Mouse (Mus musculus): ENCODE results near the gene Slc6a20b. TPM values are rescaled to one million over a fixed set of nuclear protein-coding genes. Genes with fewer than 3 reads are reported as not detected.
A peak's percentile ranks its signal among the peaks of the same experiment; 100 is the strongest.
"Not testable (repeated sequence)": the region's sequence is repeated elsewhere in the genome, so short reads cannot be mapped to it uniquely, and the experiment has no call there.

Gene Slc6a20b
- under 1 TPM; 0.06 to 0.39 TPM for total RNA-seq (2021)
- long read RNA-seq, experiment 1, partial matches to known transcripts = 0 of 1 reads
- long read RNA-seq, experiment 1, other reads (novel, unspliced or antisense) = 1 of 1 reads
- long read RNA-seq, experiment 2, full-length matches to known transcripts = 1 of 2 reads
- long read RNA-seq, experiment 2, partial matches to known transcripts = 0 of 2 reads
- long read RNA-seq, experiment 2, other reads (novel, unspliced or antisense) = 1 of 2 reads

DNA sequence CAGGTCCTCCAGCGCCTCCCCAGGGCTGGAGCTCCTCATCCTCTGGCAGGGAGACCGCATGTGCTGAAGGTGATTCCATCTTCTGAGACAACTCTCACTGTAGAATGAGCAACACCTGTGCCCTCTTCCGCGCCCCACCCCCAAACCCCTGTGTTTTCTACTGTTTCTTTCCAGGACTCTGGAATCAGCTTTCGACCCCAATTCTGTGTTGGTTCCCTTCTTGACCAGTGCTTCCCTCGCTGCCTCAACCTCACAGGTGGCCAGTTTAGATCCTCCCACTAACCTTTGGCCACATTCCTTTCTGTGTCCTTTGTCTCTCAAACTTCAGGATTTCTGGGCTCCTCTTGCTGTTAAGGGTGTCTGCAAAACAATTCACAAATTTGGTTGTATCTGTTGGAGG is at the start of gene Slc6a20b:
Gene Slc6a20b, minus strand, starts transcription at position 285 of the 400 bp plus-strand sequence.
- no peak for DNase-seq

DNA sequence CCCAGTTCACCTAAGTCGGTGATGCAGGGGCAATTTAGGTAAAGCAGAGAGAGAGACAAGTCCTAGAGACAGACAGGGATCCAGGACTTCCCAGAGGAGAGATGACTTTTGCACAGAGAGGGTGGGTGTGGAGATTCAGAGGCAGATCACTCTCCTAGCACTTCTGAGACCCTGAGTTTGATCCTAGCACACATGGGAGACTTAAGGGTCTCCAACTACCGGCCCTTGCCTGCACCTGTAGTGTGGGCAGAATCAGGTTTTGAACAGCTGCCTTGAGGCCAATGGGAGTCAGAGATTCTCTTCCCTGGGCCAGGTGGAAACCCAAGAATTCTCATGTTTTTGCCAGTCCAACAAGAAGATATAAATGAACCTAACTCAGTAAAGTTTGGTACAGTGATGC is 46.8 kb upstream of the Slc6a20b start:
- no peak for DNase-seq

DNA sequence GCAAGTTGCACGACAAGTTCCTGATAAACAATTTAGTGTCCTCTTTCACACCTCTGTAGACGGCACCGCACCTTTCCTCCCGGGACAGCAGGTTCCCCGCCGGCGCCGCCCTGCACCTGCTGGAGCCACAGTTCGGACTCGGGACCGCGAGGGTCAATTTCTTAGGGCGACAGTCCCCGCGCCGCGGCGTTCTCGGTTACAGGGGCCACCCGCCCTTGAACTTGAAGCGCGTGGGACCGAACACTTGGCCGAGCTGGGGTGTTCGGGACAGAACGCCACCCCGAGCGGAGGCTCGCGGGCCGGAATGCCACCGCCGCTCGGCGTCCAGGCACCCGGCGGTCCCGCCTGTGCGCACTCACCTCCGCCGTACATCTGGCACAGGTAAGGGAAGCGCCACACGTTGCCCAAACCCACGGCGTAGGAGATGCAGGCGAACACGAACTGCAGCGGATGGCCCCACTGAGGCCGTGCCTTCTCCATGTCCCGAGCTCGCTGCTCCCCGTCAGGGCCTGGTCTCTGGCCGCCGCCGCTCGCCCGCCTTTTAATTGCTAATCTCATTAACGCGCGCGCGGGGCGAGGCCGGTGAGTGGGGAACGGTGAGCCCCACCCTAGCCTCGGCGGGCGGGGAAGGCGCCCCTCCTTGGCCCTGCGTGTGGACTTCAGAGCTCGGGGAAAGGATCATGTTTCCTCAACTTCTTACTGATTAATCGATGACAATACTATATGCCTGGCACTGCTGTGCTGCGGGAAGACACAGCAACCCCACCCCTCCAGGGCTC is 46.2 kb upstream of the Slc6a20b start, which contains the start of the genes Ccr9 and Slc6a20a:
Gene Ccr9, plus strand, starts transcription at position 113 of the 779 bp plus-strand sequence.
Gene Slc6a20a, minus strand, starts transcription at position 559 of the 779 bp plus-strand sequence.
- peak; percentile 8 for DNase-seq

DNA sequence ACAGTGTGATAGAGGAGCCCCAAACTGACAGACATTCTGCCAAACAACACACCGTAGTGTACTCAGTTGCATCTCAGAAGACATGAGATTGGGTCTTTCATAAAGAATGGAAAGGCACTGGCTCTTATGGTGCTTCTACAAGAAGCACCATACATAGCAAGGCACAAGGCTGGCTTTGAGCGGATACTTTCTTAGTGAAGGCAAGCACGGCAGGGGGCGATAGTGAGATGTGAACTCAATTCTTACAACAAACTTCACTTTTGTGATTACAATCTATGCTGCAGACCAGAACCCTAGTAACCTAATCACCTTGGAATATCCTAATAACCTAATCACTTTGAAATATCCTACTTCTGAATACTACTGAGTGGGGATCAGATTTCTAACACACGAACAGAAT is 33.3 kb upstream of the Slc6a20b start:
- DNase-seq = peak; percentile 66

DNA sequence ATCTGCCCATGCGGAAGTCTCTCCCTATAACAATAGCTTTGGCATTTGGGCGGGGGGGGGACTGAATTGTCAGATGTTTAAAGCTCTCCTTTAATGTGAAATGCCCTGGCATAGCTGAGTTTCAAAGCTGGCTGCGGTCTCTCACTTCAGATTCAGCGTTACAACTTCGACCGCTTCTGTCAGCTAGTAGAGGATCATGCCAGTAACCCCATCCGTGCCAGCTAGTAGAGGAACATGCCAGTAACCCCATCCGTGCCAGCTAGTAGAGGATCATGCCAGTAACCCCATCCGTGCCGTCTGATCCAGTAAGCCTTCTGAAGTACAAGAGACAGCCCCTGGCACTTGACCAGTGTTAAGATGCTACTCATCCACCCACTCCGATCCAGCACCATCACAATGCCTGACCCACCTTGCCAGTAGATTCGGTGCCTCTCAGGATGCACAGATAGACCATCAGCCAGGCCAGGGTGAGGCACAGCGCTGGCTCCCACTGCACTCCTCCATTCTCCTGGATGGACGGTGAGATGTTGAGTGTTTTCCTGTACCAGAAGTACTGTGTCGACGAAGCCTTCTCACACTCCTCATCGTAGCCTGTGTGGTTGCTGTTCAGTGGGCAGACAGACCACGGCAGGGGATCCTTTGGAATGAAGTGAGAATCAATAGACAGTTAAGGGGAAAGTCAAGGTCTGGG is 27.8 kb upstream of the Slc6a20b start:
- DNase-seq = not testable (repeated sequence)

DNA sequence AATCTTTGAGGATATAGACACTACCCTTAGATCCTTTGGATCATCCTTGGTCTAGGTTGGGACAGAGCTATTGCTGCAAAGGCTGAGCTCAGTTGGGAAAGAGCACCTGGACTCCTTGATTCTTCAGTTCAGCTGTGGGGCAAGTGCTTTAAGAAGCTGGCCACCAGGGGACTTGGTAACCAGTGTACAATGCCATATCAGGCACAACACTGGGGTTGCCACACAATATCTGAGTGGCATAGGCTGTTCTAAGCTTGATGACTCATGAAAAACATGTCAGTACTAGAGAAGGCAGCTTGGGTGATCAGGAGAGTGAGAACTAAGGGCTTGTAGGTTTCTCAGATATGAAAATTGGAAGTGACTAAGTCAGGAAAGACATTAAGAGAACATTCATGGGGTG is 26.6 kb upstream of the Slc6a20b start:
- DNase-seq = no peak

DNA sequence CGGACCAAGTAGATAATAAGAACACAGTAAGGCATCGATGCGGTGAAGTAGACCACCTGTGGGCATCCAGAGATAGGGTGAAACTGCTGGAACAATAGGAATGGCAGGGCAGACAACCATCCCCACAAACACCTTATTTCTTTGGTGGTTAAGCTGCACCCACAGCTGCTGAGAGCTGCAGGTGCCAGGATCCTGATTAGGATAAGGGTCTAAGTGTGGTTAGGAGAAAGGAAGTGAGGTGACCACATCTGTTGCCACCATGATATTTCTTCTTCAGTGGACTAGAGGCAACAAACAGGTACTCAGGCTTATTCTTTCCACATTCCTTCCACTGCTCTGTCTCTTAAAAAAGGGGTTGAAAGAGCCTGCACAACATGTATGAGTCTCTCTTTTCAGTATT is 25.1 kb upstream of the Slc6a20b start:
- DNase-seq = no peak

DNA sequence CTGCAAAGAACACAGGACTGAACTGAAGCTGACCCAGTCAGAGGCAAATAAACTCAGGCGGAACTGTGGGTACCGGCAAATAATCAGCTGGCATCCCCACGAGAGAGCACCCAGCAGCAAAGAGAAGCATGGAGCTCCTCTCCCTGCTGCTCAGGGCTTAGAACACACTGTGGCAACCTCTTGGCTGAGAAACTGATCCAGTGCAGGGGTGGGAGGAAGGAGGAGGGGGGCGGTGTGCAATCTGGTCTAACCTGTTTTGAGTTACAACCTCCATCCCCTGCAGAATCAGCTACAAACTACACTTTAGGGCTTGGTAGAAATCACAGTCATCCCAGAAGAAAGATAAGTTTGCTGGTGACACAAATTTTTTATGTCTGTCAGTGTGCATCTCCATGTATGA is 19.0 kb upstream of the Slc6a20b start:
- no peak for DNase-seq

DNA sequence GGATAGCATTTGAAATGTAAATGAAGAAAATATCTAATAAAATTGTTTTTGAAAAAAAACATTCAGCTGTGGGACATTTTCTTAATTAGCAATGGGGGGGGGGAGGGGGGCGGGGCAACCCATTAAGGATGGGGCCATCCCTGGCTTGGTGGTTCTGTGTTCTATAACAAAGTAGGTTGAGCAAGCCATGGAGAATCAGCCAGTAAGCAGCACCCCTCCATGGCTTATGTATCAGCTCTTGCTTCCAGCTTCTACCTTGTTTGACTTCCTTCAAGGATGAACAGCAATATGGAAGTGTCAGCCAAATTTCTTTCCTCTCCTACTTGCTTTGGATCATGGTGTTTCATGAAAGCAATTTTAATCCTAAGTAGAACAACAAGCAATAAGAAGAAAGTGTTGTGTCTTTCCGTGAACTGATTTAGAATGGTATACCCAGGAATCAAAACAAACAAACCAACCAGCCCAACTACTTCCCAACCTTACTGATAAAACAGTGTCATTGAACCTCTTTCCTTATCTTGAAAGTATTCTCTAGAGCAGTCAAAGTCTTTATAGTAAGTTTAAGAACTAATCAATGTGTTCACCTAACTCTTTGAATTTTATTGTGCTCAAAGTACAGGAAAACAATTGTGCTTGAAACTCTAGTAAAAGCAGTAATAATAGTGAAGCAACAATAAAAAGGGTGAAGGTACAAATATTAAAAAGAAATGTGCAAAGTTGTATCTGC is 17.6 kb upstream of the Slc6a20b start:
- DNase-seq = no peak

DNA sequence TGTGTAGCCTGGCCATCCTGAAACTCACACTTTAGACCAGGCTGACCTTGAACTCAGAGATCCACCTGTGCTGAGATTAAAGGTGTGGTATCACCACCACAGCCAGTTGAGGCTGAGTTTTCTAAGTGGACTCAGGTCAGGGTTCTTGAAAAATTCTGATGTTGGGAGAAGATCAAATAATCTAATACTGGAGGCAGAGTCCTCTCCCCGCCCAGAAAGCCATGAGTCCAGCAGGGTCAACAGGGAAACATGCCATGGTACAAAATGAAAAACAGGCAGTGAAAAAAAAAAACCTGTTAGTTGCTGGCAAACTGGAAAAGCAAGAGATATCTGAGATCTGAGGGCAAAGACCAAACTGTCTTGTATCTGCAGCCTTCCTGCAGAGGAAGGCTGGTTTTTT is 7.7 kb upstream of the Slc6a20b start:
- DNase-seq = no peak

DNA sequence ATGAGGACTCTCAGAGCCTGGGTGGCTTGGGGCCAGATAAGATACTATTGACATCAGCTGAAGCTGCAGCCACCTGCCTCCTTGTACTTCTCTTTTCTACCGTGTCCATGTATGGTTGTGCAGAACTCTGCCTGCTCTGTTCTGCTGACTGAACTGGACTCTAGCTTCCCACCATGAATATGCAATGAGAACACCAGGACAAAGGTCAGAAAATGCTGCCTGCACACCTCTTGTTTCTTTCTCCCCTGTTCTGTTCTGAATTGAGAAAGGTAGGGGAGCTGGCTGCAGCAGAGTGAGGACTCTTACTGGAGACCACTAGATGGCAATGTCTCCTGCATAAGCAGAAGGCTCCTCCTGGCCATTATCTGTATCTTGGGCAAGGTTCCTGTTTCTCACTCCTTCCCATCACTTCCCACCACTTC is 6.3 kb upstream of the Slc6a20b start:
- peak; percentile 22 for DNase-seq

DNA sequence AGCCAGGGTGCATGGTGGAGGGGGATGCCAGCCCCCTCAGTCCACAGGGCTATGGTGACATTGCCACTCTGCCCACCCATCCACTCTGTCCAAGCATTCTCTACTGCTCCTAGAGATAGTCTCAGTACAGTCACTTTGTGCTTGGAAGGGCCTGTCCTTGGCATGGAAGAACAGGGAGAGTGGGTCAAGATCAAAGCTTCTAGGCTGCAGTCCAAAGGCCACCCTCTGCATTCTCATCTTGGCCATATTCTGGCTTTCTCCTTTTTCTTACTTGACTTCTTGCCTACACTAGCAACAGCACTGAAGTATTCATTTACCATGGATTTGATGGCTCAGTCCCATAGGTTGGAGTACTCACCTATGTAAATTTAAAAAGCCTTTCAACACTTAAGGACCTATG is 5.9 kb upstream of the Slc6a20b start:
- peak; percentile 27 for DNase-seq

DNA sequence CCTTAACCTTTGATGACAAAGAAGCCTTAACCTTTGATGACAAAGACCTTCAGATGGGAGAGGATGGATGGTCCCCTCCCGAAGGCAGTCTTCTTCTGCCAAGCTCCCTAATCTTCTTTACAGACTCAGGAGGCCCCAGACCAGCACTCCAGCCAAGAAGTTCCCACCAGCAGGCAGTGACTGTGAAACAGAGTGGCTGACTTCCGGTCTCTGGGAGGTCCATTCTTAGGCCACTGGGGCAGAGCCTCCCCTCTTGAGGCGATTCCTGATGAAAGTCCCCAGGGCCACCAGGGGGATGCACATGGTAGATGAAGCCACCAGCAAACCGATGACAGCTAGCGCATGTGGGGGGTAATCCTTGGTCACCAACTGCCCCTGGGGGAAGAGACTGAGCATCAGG is 4.4 kb upstream of the Slc6a20b start:
- DNase-seq = peak; percentile 5

DNA sequence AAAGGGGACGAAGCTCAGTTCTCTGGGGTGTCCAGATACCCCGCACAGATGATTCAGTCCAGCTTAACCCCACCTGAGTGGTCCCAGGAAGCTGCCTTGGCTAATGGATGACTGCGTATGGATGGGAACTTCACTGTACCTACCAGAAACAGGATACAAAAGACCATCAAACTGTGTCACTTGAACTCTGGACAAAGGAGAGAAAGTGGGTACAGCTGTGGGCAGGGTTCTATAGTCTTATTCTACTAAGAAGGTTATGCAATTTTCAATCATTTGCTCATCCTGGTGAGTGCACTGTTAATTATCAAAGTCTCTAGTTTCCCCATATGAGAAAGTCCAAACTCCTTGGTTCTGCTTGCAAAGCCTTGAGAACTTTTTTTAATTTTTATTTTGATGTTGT is 628 bp upstream of the Slc6a20b start:
- DNase-seq = no peak

DNA sequence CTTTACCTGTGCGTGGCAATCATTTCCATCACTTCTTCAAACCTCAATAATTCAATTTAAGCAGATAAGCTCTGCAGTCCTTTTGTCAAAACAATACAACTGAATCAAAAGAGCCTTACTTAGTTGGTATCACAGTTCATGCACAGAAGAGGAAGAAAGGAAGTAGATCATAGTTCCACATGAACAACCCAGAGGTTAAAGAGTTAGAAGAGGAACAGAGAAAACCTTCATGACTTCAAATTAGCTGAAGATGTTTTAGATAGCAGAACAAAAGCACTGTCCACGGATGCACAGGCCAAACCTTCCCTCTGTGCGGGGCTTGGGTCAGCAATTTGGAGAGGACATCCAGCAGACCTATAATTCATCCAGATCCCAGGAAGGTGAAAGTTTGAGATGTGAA is 699 bp downstream of the Slc6a20b start:
- DNase-seq = no peak

DNA sequence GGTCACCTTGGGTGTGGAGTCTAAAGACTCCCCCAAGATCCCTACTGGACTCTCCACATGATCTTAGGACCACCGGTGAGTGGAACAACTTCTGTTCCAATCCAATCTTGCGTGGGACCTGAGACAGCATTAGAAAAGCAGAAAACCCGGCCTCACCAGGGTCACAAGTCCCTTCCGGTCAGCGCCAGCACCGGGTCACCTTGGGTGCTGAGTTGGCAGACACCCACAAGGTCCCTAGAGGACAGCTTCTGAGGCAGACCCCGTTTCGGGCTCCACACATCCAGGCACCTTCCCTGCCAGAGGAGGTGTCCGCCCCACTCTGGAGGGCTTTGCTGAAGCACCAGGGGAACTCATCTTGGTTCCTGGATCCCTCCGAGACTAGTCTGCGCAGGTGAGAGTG is 6.5 kb downstream of the Slc6a20b start:
- no peak for DNase-seq

DNA sequence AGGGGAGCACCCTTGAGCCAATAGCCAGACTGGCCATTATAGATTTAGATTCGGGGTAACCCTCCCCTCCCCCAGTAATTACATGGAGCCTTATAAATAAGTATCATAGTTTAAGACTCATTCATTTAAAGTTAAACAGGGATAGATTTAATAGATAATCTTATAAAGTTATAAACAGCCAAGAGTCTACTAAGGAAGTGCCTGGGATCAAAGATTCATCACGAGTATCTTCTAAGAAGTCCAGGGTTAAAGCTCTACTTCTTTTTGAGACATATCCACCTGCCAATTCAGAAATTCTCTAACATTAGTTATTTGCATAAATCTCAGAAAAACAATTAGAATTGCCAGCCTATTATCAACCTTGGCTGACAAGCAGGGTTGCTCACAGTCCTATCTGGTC is 7.6 kb downstream of the Slc6a20b start:
- DNase-seq = no peak

DNA sequence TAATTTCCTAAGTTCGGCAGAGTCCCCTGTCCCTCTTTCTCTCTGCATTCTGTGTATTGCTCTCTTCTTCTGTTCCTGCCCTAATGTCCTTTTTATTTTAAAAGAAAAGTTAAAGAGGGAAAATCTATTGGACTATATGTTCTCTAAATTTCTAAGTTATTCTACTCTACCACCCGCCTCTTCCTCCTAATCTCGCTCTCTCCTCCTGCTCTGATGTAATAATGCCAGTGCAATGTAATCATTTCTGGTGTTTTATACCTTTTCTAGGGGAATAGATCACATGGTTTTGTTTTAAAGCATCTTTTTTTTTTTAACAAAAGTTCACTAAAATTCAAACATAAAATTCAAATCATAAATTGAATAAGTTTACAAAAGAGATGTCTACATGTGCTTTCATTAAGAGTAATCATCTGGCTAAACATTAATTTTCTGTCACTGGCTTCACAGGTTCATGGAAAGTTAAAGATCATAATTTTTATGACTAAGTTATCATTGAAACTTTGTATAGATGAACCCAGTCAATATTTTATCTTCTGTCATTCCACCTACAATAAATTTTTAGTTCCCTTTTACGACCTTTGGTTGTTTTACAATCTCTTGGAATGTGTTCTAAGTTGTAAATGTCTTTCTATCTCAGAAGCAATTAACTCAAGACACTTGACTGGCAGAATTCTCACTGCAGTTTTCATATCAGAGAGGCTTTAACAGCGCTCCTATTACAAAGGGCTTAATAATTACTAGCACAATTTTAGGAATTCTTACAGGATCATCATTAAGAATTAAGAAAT is 11.9 kb downstream of the Slc6a20b start:
- DNase-seq = no peak

DNA sequence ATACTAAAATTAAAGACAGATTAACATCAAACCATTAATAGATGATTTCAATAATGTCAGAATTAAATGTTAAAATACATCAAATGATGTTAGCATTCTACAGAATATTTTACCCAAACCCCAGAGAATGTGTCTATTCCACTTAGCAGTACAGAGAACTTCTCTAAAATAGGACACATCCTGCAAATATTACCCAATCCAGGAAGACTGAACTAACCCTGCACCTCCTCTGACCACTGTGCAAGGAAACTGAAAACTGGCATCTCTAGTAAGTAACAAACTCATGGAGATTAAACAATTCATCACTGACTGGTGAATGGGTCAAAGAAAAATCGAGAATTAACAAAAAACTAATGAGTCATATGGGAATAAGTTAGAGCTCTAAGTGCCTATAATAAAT is 30.8 kb downstream of the Slc6a20b start:
- DNase-seq = no peak

DNA sequence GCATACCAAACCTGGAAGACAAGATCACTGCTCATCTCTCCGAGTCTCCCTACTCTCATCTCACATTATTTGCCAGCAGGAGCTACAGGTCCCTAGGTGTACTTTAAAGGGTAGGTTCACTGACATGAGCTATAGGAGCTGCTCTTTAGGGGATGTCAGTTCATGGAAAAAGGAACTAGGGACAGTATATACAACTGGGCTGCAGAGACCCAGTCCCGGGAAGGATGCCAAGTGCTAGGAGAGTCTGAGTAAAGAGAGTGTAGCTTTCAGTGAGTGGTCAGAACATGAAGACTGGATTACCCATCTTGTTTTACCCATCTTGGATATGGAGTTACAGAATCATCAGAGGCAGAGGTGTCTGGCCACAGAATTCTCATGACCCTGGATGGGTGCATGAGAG is 35.0 kb downstream of the Slc6a20b start:
- no peak for DNase-seq

DNA sequence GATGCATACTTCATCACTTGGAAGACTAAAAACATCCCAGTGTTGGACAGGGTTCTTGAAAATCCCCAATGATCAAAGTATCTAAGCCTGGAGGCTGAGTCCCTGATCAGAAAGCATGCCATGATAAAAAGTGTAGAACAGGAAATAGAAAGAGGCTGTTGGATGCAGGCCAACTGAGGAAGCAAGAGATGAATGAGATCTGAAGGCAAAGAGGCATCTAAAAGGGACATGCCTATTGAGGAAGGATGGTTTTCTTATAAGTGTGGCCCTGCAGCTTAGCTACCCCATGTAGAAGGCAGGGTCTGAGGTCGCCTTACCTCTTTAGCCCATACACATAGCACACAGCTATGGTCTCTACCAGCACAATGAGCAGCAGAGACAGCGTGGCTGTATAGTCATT is 35.5 kb downstream of the Slc6a20b start:
- no peak for DNase-seq

DNA sequence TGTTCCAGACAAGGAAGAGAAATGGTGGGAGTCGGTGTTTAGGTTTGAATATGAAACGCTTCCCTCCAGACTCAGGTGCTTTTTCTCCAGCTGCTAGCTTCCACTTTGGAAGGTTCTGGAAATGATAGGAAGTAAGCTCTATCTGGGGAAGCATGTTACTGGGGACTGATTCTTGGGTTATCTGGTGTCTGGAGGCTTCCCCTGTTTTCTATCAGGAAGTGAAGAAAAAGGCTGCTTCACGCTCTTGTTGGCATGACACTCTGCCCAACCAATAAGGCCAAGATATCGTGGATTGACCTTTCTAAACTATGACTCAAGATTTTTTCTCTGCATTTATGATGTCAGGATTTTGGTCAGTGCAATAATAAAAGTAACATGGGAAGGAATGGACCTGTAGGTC is 37.2 kb downstream of the Slc6a20b start:
- no peak for DNase-seq

Data from adrenal gland, postnatal 10 days (tissue).